Mouse (Mus musculus) lung, adult 2 months (tissue): ENCODE measurements around the gene Atp1b3.

ENCODE experiments used
- CTCF ChIP-seq: fragments of 200-500 bp; IDR thresholded peaks from 2 replicates; pipeline ENCODE4 v1.5.1; 2011; ENCODE audit warnings: mild to moderate bottlenecking, low read length, control low read depth; ENCODE audit not compliant: insufficient read depth
- POLR2A ChIP-seq: fragments of 200-500 bp; IDR thresholded peaks from 2 replicates; pipeline ENCODE4 v1.6.1; 2011; ENCODE audit warnings: low read depth, mild to moderate bottlenecking, control low read depth, low read length, borderline replicate concordance; ENCODE audit errors: extremely low read depth

DNA sequence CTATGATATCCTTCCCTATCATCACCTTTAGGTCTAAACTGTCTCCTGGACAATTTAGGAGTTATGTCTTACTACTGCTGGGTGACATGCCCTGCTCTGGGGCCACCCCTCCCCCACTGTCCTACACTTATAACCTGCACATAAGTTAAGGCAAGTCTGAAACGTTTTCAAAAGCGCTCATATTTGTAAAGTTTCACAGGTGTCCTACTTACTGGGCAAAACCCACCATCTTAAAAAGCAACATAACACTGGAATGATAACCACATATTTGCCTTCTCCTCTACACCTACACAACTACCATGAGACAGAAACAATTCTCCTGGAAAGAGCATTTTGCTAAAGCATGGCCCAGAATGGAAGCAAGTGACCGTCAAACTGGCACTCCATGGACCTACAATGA is 4.2 kb downstream of the Atp1b3 start:
- TF ChIP-seq CTCF, result no peak
- no peak for TF ChIP-seq POLR2A
